Mouse (Mus musculus): ENCODE results near the gene Gpatch2l.

Gpatch2l gene

DNA sequence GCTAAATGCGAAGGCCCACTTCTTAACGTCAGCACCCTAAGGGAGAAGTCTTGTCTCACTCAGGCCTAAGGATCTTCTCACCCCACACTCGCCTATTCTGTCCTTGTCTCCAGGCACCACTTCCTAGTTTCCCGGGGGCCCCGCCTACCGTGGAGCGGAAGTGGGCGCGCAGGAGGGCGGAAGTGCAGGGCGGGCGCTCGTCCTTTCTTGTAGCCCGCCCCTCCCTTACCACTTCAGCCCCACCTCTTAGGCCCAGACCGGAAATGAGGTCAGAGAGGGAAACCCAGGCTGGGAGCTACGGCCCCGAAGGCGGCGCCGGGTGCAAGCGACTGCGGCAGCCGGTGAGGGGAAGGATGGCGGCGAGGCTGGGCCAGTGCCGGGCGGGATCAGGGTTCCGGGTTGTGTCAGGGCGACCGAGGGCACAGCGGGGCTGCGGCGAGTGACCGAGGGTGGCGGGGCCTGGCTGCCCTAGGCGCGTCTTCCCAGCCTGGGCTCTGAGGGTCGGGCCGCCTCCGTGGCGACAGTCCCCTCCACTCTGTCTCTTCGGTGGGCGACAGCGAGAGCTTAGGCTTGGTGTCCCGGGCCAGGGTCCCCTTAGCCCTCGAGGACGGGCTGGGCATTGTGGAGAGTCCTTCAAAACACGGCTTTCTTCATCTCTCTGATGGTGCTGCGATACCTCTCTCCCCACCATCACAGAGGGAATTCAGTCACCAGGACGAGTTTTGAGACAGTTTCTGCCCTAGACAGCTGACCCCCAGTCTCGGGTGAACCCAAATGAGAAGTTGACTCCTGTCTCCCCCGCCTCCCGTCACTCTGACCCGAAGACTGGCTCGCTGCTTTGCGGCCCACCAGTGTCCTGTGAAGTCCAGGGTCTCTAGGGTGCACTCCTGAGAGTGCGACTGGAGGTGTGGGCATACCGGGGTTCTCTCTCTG lies at the start of gene Gpatch2l:
Gene Gpatch2l, plus strand, starts transcription at position 255 of the 933 bp plus-strand sequence.
- peak; percentile 97 for DNase-seq (ENCODE audit: low spot score)

- no peak for DNase-seq (ENCODE audit: low spot score)
Measured at GRCm38 (mm10) chr12:86192036-86192449, 49.6 kb upstream of the Gpatch2l start.

GRCm38 (mm10) chr12:86196944-86197343 lies 44.7 kb upstream of the Gpatch2l start:
- no peak for DNase-seq (ENCODE audit: low spot score)

GRCm38 (mm10) chr12:86203443-86204057 lies 38.1 kb upstream of the Gpatch2l start:
- no peak for DNase-seq (ENCODE audit: low spot score)

- no peak for DNase-seq (ENCODE audit: low spot score)
Measured at GRCm38 (mm10) chr12:86211099-86211520, 30.5 kb upstream of the Gpatch2l start.

GRCm38 (mm10) chr12:86212693-86213470 lies 28.8 kb upstream of the Gpatch2l start:
- DNase-seq (ENCODE audit: low spot score) = peak; percentile 7

- no peak for DNase-seq (ENCODE audit: low spot score)
Measured at GRCm38 (mm10) chr12:86214201-86214600, 27.5 kb upstream of the Gpatch2l start.

DNA sequence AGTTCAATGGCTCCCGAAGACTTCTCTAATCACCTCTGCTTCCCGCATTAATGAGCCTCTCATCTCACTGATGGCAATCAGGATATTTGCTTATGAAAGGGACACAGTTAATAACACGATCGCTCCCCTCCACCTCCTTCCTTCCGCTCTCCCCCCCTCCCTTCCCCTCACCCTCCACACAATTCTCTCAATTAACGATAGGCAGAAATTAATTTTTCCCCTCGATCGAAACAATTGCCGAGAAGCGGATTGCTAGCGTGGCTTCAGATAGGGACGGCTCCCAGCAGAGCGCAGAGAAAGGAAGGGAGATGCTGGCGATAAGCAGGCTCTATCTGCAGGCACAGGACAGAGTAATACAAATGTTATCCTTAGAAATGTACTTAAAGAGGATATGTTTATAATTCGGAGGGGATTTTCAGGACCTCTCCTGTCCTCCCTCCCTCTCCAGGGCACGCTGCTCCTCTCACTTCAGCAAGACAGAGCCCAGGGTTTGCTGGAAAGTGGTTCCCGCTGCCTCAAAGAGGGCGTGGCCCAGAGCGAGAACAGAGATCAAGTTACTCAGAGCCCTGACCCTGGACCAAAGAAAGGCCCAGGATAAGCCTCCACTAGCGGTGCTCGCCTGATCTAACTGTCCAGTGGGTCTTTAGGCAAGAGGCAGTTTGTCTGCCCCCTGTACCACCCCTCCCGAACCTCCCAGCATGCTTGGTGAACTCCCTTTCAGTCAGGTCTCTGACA lies 24.8 kb upstream of the Gpatch2l start:
- DNase-seq (ENCODE audit: low spot score) = no peak

DNA sequence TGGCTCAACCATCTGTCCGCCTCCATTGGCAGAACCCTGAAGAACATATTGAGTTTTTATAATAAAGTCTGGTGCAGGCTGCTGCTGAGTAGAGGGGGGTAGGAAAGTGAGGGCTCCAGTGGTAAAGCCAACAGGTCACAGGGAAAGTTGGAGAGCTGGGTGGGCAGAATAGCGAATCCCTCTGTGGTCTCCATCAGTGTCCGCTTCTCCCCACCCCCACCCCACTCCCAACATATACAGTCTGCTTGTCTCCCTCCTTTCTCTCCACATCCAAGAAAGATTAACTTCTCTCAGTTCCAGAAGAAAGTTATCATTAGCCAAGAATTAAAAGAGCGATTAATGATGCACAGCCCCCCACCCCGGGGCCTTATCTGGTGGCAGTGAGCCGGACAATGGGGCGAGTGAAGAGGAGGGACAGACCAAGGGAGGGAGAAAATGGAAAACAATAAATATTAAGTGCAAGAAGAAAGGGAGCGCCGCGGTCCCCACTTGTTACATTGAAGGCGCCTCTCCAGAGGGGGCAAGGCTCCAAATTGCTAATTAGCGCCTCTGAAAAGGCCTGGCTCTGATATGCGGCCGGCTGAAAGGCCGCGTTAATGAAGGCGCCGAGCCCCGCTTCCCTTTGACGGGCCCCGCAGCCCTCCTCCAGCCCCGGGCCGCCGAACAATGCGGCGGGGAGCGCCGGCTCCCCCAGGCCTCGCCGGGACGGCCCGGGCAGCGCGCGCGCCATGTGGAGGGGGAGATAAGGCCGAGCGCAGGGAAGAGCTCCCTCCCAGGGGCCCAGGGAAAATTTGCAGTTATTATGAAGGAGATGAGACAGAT lies 21.2 kb upstream of the Gpatch2l start:
- DNase-seq (ENCODE audit: low spot score) = no peak

GRCm38 (mm10) chr12:86221074-86221703 lies 20.5 kb upstream of the Gpatch2l start:
- DNase-seq (ENCODE audit: low spot score) = no peak

- no peak for DNase-seq (ENCODE audit: low spot score)
Measured at GRCm38 (mm10) chr12:86234295-86234694, 7.4 kb upstream of the Gpatch2l start.

DNA sequence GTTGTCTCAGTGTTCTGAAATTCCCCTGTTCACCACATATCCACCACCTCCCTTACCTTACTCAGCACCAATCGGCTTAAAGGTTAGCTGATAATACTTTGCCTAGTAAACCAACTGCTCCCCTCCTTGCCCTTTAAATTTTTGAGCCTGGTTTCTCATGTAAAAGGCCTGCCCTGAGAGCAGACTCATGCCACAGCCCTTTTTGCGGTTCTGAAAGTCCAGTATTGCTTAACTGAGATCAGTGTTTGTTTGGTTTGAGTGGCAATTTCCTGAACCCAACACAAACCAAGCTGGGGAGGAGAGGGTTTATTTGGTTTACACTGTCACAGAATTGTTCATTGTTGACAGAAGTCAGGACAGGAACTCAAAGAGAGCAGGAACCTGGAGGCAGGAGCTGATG lies 2.9 kb upstream of the Gpatch2l start:
- no peak for DNase-seq (ENCODE audit: low spot score)

GRCm38 (mm10) chr12:86242563-86242962 lies 905 bp downstream of the Gpatch2l start:
- DNase-seq (ENCODE audit: low spot score) = peak; percentile 30

DNA sequence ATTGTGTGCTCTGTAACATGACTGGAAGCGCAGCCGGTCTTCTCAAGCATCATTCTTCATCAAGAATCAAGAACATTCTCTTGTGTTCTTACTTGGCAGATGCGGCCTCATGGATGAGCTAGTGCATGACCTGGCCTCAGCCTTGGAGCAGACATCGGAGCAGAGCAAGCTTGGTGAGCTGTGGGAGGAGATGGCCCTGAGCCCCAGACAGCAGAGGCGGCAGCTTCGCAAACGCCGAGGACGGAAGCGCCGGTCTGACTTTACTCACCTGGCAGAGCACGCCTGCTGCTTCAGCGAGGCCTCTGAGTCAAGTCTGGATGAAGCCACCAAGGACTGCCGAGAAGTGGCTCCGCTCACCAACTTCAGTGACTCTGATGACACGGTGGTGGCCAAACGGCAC lies 2.3 kb downstream of the Gpatch2l start:
- DNase-seq (ENCODE audit: low spot score) = no peak

DNA sequence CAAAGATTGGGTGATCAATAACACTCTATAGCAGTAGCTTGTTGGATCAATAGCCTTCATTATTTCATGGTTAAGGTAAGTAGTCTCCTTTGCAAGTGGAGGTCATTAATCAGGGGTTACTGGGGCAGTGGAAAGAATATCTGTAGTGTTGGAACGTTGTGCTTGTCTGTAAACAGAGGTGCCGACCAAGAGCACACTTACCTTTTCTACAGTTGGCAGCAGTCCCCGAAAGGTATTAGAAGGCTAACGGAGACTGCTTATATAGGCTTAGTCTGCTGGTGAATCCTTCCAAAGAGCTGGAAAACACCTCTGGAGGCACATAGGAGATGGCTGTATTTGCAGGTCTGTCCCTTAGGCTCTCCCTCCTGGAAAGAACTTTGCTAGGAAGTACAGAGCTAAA lies 8.5 kb downstream of the Gpatch2l start:
- peak; percentile 22 for DNase-seq (ENCODE audit: low spot score)

GRCm38 (mm10) chr12:86254910-86255309 lies 13.3 kb downstream of the Gpatch2l start:
- DNase-seq (ENCODE audit: low spot score) = no peak

DNA sequence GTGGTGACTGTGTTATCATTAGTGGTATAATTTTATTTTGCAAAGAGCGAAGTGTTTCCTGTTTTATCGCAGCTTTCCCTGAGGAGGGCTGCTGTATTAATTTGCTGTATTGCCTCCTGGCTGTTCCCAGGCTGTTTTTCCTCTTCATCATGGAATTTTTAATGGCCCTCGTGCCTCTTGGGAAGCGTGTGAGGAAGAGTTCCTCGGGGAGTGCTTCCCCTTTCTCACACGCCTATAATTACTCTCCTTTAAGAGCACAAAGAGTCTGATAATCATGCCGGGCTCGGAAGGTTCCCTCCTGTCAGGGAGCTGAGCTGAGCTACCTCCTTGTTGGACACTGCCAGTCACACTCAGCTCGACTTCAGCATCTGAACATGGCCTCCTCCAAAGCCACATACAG lies 30.0 kb downstream of the Gpatch2l start:
- DNase-seq (ENCODE audit: low spot score) = no peak

- no peak for DNase-seq (ENCODE audit: low spot score)
Measured at GRCm38 (mm10) chr12:86274246-86274645, 32.6 kb downstream of the Gpatch2l start.

DNA sequence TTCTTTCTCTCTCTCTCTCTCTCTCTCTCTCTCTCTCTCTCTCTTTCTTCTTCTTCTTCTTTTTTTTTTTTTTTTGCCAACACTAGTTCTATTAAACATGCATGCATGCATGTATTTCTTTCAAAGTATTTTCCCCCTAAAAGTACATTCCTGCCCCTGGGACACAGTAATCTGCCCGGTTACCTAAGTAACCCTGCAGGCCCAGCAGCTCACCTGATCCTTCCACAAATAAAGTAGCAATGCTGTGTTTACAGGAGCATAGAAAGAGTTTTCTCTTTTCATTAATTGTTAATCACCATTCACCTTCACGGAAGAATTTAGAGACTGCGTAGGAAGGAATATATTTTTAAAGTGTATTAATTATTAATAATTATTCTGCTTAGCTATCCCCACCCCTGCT lies 34.1 kb downstream of the Gpatch2l start:
- DNase-seq (ENCODE audit: low spot score) = no peak

DNA sequence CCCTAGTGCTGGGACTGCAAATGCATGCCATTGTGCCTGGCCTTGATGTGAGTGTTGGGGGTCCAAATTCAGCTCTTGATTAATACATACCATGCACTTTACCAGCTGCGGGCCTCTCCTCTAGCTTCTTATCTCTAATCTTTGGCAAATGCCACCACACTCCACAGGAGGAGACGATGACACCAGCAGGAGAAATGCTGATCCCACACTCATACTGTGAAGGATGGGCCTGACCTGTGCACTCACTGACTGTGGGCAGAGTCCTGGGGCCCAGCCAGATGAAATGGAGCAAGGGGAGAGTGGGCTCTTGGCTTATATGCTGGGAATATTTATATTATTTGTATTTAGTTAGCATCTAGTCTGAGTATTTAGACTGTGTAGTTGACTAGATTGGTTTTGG lies 34.8 kb downstream of the Gpatch2l start:
- DNase-seq (ENCODE audit: low spot score) = no peak
